Mouse (Mus musculus): ENCODE measurements around the gene Abcc5. TPM values are rescaled to one million over a fixed set of nuclear protein-coding genes. Genes with fewer than 3 reads are reported as not detected.
"Not testable (repeated sequence)": the region's sequence is repeated elsewhere in the genome, so short reads cannot be mapped to it uniquely, and the experiment has no call there.

Gene Abcc5
- polyA plus RNA-seq, 1 experiment from 2014 or later: 19.3 TPM

DNA sequence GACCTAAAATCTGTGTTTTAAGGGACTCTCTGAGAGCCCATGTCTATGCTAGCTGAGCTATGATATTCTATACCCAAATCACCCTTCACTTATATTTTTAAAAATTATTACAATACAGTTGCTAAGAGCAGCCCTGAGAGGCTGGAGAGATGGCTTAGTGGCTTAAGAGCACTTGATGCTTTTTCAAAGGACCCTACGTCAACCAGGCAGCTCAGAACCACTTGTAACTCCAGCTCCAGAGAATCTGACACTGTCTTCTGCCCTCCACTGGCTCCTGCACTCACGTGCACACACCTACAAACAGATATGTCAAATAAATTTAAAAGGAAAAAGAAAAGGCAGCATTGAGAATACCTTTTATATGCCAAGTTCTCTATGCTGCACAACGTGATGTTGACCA is 34.4 kb downstream of the Abcc5 start:
- Histone ChIP-seq H3K4me1 (ENCODE audit: control insufficient read depth, low read depth, low read length) (no peaks in the 10 kb centered on the region), H3K27me3 (ENCODE audit: control insufficient read depth, insufficient read depth, low read depth, low read length) (no peaks in the 10 kb centered on the region), H3K27ac (ENCODE audit: low read length) (no peak overlapping the region), H3K4me2 (ENCODE audit: low read depth, low read length) (no peak overlapping the region), H3K9me3 (replicated peaks; ENCODE audit: control insufficient read depth, low read length) (no peaks in the 10 kb centered on the region), H3K9ac (ENCODE audit: low read depth, low read length) (no peak overlapping the region), H3K36me3 (ENCODE audit: control insufficient read depth, insufficient read depth) (peaks cover 11% of the 10 kb centered on the region; the same call in 1 of the 2 replicates), H3K4me3 (ENCODE audit: low read depth, low read length) (no peak overlapping the region)
- no peak for ATAC-seq (ENCODE audit: low read depth)
- 73% methylated on average over 3 of the region's 3 CpGs for WGBS (ENCODE audit: insufficient replicate concordance)

DNA sequence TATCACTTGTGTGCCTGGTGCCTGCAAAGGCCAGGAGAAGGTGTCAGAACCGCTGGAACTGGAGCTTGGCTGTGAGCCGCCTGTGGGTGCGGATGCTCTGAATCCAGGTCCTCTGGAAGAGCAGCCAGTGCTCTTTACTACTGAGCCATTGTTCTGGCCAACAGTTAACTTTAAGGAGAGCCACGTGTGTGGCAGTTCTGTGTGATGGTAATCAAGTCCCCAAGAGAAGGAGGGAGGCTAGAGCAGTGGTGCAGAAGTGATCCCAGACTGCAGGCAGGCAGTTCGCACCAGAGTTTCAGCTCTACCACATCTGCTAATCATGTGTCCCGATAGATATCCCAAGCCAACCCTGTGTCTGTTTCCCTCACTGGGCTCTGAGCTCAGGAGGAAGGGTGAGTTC is 36.0 kb downstream of the Abcc5 start:
- no peak for ATAC-seq (ENCODE audit: low read depth)
- peaks cover 8% of the 10 kb centered on the region; the same call in 1 of the 2 replicates for H3K36me3 ChIP-seq (ENCODE audit: control insufficient read depth, insufficient read depth)
- H3K9me3 ChIP-seq (replicated peaks; ENCODE audit: control insufficient read depth, low read length): no peaks in the 10 kb centered on the region
- H3K4me3 ChIP-seq (ENCODE audit: low read depth, low read length): no peak overlapping the region
- H3K27me3 ChIP-seq (ENCODE audit: control insufficient read depth, insufficient read depth, low read depth, low read length): no peaks in the 10 kb centered on the region
- no peak overlapping the region for H3K27ac ChIP-seq (ENCODE audit: low read length)
- H3K9ac ChIP-seq (ENCODE audit: low read depth, low read length): no peak overlapping the region
- 74% methylated on average over 6 of the region's 6 CpGs for WGBS (ENCODE audit: insufficient replicate concordance)
- no peak overlapping the region for H3K4me2 ChIP-seq (ENCODE audit: low read depth, low read length)
- H3K4me1 ChIP-seq (ENCODE audit: control insufficient read depth, low read depth, low read length): no peaks in the 10 kb centered on the region

DNA sequence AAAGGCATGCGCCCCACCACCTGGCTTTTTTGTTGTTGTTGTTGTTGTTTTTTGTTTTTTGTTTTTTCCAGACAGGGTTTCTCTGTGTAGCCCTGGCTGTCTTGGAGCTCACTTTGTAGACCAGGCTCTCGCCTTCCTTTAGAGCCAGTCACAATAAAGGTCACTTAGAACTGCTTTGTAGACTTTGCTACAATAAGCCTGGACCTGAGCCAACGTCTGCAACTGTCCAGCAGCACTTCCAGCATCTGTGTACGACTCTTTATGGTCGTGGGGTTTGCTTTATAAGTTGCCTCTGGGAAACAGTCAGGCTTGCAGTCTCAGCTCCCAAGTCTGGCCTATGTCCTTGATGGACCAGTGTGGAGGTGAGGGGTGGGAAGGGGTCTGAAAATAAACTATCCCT is 45.2 kb downstream of the Abcc5 start:
- 62% methylated on average over 5 of the region's 5 CpGs for WGBS (ENCODE audit: insufficient replicate concordance)
- H3K4me3 ChIP-seq (ENCODE audit: low read depth, low read length): no peak overlapping the region
- H3K27me3 ChIP-seq (ENCODE audit: control insufficient read depth, insufficient read depth, low read depth, low read length): no peaks in the 10 kb centered on the region
- ATAC-seq (ENCODE audit: low read depth): no peak
- no peak overlapping the region for H3K27ac ChIP-seq (ENCODE audit: low read length)
- no peak overlapping the region for H3K9ac ChIP-seq (ENCODE audit: low read depth, low read length)
- H3K9me3 ChIP-seq (replicated peaks; ENCODE audit: control insufficient read depth, low read length): no peaks in the 10 kb centered on the region
- peaks cover 7% of the 10 kb centered on the region; the same call in 1 of the 2 replicates for H3K36me3 ChIP-seq (ENCODE audit: control insufficient read depth, insufficient read depth)
- H3K4me2 ChIP-seq (ENCODE audit: low read depth, low read length): no peak overlapping the region
- no peaks in the 10 kb centered on the region for H3K4me1 ChIP-seq (ENCODE audit: control insufficient read depth, low read depth, low read length)

DNA sequence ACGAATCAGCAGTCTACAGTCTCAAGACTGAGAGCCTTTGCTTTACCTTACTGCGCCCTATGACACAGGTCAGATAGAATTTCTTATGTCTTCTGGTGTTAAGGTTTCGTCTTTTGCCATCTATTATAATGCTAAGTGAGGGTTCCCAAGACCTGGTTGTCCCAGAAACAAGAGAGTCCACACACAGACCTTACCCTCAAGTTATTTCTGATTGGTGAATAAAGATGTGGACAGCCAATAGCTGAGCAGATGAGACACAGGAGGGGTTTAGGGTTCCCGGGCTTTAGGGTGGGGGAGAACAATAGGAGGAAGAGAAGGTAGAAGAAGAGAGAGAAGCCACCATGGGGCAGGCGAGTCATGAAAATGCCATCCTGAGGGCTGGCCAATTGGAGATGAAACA is 50.9 kb downstream of the Abcc5 start:
- Histone ChIP-seq H3K4me1 (ENCODE audit: control insufficient read depth, low read depth, low read length) (peaks cover 3% of the 10 kb centered on the region), H3K27me3 (ENCODE audit: control insufficient read depth, insufficient read depth, low read depth, low read length) (no peaks in the 10 kb centered on the region), H3K27ac (ENCODE audit: low read length) (no peak overlapping the region), H3K4me3 (ENCODE audit: low read depth, low read length) (no peak overlapping the region), H3K4me2 (ENCODE audit: low read depth, low read length) (no peak overlapping the region), H3K9me3 (replicated peaks; ENCODE audit: control insufficient read depth, low read length) (no peaks in the 10 kb centered on the region), H3K9ac (ENCODE audit: low read depth, low read length) (no peak overlapping the region), H3K36me3 (ENCODE audit: control insufficient read depth, insufficient read depth) (peaks cover 10% of the 10 kb centered on the region)
- WGBS (ENCODE audit: insufficient replicate concordance): 75% methylated on average over 5 of the region's 5 CpGs
- no peak for ATAC-seq (ENCODE audit: low read depth)

DNA sequence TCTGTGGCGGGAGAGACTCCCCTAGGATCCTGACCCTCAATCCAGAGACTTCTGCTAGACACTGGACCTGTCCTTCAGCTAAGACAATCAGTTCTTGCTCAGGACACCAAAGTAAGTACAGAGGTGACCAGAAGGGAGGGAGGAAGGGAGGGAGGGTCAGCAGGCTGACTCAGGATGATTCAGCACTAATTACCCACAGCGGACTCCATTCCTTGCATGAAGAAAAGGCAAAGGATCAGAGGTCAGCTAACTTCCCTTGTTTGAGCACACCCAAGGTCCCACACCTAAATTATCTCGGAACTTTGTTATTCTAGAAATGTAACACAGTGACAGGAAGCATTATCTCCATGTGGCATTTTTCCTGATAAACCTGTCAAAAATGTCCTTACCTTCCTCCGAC is 54.5 kb downstream of the Abcc5 start:
- Histone ChIP-seq H3K27ac (ENCODE audit: low read length) (no peak overlapping the region), H3K4me3 (ENCODE audit: low read depth, low read length) (no peak overlapping the region), H3K36me3 (ENCODE audit: control insufficient read depth, insufficient read depth) (peaks cover 14% of the 10 kb centered on the region), H3K9ac (ENCODE audit: low read depth, low read length) (no peak overlapping the region), H3K4me1 (ENCODE audit: control insufficient read depth, low read depth, low read length) (peaks cover 3% of the 10 kb centered on the region), H3K27me3 (ENCODE audit: control insufficient read depth, insufficient read depth, low read depth, low read length) (no peaks in the 10 kb centered on the region), H3K4me2 (ENCODE audit: low read depth, low read length) (no peak overlapping the region), H3K9me3 (replicated peaks; ENCODE audit: control insufficient read depth, low read length) (no peaks in the 10 kb centered on the region)
- WGBS (ENCODE audit: insufficient replicate concordance): 40% methylated on average over 4 of the region's 4 CpGs
- ATAC-seq (ENCODE audit: low read depth): no peak

DNA sequence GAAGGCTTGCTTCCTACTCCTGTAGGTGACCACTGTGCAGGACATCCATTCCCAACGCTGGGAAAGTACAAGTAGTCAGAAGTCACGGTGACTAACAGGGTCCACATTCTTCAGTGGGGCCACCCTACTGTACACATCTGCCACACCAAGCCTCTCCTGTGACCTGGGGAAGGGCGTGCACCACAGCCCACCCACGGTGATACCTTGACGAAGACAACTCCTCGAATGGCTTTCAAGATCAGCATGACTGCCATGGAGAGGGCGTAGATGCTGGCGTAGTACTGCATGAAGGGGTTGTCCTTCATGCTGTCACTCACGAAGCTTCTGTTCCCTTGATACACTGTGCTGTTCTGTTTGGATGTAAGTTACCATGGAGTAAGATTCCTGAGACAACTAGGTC is 58.0 kb downstream of the Abcc5 start:
- no peak overlapping the region for H3K4me3 ChIP-seq (ENCODE audit: low read depth, low read length)
- H3K9me3 ChIP-seq (replicated peaks; ENCODE audit: control insufficient read depth, low read length): no peaks in the 10 kb centered on the region
- peaks cover 18% of the 10 kb centered on the region for H3K36me3 ChIP-seq (ENCODE audit: control insufficient read depth, insufficient read depth)
- 78% methylated on average over 9 of the region's 9 CpGs for WGBS (ENCODE audit: insufficient replicate concordance)
- H3K4me1 ChIP-seq (ENCODE audit: control insufficient read depth, low read depth, low read length): peaks cover 3% of the 10 kb centered on the region
- H3K9ac ChIP-seq (ENCODE audit: low read depth, low read length): no peak overlapping the region
- no peak overlapping the region for H3K4me2 ChIP-seq (ENCODE audit: low read depth, low read length)
- H3K27me3 ChIP-seq (ENCODE audit: control insufficient read depth, insufficient read depth, low read depth, low read length): no peaks in the 10 kb centered on the region
- no peak overlapping the region for H3K27ac ChIP-seq (ENCODE audit: low read length)
- no peak for ATAC-seq (ENCODE audit: low read depth)

DNA sequence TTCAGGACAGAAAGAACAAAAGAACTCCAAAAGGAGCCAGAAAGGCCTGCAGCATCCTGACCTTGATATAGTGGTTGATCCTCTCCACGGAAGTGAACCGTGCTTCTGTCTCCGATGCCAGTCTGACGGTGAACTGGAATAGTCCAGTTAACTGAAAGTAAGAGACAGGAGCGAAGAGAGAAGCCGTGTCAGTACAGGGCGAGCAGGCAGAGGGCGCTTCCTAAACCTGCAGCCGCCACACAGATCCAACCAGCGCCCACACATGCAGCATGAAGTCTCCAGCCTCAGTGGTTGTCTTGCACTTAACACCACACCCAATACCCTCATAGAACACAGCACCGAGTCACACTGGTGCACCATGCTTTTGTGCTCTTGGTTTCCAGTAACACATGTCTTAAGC is 64.1 kb downstream of the Abcc5 start:
- no peaks in the 10 kb centered on the region for H3K4me1 ChIP-seq (ENCODE audit: control insufficient read depth, low read depth, low read length)
- H3K9ac ChIP-seq (ENCODE audit: low read depth, low read length): no peak overlapping the region
- H3K36me3 ChIP-seq (ENCODE audit: control insufficient read depth, insufficient read depth): peaks cover 20% of the 10 kb centered on the region
- 82% methylated on average over 11 of the region's 11 CpGs for WGBS (ENCODE audit: insufficient replicate concordance)
- no peaks in the 10 kb centered on the region for H3K9me3 ChIP-seq (replicated peaks; ENCODE audit: control insufficient read depth, low read length)
- no peak overlapping the region for H3K27ac ChIP-seq (ENCODE audit: low read length)
- no peak for ATAC-seq (ENCODE audit: low read depth)
- H3K27me3 ChIP-seq (ENCODE audit: control insufficient read depth, insufficient read depth, low read depth, low read length): no peaks in the 10 kb centered on the region
- no peak overlapping the region for H3K4me3 ChIP-seq (ENCODE audit: low read depth, low read length)
- H3K4me2 ChIP-seq (ENCODE audit: low read depth, low read length): no peak overlapping the region

DNA sequence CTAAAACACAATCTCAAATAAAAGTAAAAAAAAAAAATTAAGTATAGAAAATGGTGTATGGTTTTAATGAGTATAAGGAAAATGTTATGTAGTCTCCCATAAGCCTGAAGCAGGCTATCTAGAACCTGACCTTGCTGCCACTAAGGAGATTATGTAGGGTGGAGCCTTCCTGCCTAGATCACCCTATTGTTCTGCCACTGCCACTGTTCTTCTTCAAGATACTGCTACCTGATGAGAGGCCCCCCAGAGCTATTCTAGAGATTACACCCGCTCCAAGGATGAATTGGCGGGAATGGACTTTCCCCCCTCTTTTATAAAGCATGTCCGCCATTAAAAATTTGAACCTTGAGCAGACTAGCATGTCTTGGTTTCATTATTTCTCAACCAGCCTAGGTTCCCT is 64.7 kb downstream of the Abcc5 start:
- not testable (repeated sequence) for H3K27ac ChIP-seq (ENCODE audit: low read length); H3K9ac ChIP-seq (ENCODE audit: low read depth, low read length); H3K27me3 ChIP-seq (ENCODE audit: control insufficient read depth, insufficient read depth, low read depth, low read length); H3K4me3 ChIP-seq (ENCODE audit: low read depth, low read length); H3K4me2 ChIP-seq (ENCODE audit: low read depth, low read length); H3K4me1 ChIP-seq (ENCODE audit: control insufficient read depth, low read depth, low read length); H3K9me3 ChIP-seq (replicated peaks; ENCODE audit: control insufficient read depth, low read length); ATAC-seq (ENCODE audit: low read depth)
- 58% methylated on average over 3 of the region's 3 CpGs for WGBS (ENCODE audit: insufficient replicate concordance)
- H3K36me3 ChIP-seq (ENCODE audit: control insufficient read depth, insufficient read depth): peaks cover 22% of the 10 kb centered on the region

DNA sequence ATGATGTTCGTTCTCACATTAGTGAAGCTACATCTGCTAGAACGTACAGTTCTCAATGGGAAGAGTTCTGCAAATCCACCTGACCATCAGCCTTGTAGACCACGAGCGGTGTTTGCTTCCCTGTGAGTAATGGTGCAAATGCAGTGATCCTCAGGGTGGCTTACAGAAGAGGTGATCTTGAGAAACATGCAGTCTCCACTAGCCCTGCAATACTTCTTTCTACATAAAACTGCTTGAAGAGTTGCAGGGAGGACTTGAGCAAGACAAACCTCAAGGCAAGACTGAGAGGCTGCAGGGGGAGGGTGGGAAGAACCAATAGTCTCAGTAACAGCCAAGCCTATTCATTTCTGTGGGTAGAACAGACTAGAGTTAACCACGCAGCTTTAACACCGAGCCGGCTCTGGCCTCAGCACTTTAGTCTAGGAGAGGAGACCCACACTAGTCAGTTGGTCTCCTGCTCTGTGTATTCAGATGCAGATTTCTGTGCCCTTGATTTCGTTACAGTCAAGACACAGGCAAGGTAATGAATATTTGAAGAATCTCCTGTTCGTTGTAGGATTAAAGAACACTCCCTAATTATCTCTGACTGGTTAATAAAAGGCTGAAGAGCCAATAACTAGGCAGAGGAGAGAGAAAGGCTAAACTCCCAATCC is 66.4 kb downstream of the Abcc5 start:
- Histone ChIP-seq H3K4me3 (ENCODE audit: low read depth, low read length) (no peak overlapping the region), H3K27me3 (ENCODE audit: control insufficient read depth, insufficient read depth, low read depth, low read length) (no peaks in the 10 kb centered on the region), H3K27ac (ENCODE audit: low read length) (peak overlapping the region; percentile 50; the same call in 1 of the 2 replicates), H3K36me3 (ENCODE audit: control insufficient read depth, insufficient read depth) (peaks cover 17% of the 10 kb centered on the region), H3K9ac (ENCODE audit: low read depth, low read length) (no peak overlapping the region), H3K4me1 (ENCODE audit: control insufficient read depth, low read depth, low read length) (no peaks in the 10 kb centered on the region), H3K4me2 (ENCODE audit: low read depth, low read length) (no peak overlapping the region), H3K9me3 (replicated peaks; ENCODE audit: control insufficient read depth, low read length) (no peaks in the 10 kb centered on the region)
- 76% methylated on average over 9 of the region's 9 CpGs for WGBS (ENCODE audit: insufficient replicate concordance)
- no peak for ATAC-seq (ENCODE audit: low read depth)
